Mouse (Mus musculus) mouse embryonic stem cell (cell line): ENCODE results near the gene Zyg11a.

Experiments used
- in situ Hi-C, 2 experiments: fragments of 300-500 bp; cut with MboI; formaldehyde crosslinking; loops; 1 replicate in 1 of 2; 3 replicates in 1 of 2; pipeline ENCODE4 v1.14.3; 2019 to 2020; ENCODE audit warnings: low sequenced_read_pairs in 2 of 2, low pct_unique_long_range_greater_than_20kb in 1 of 2, mixed read lengths in 1 of 2; ENCODE audit not compliant: unreplicated experiment in 1 of 2

The Zyg11a gene

DNA sequence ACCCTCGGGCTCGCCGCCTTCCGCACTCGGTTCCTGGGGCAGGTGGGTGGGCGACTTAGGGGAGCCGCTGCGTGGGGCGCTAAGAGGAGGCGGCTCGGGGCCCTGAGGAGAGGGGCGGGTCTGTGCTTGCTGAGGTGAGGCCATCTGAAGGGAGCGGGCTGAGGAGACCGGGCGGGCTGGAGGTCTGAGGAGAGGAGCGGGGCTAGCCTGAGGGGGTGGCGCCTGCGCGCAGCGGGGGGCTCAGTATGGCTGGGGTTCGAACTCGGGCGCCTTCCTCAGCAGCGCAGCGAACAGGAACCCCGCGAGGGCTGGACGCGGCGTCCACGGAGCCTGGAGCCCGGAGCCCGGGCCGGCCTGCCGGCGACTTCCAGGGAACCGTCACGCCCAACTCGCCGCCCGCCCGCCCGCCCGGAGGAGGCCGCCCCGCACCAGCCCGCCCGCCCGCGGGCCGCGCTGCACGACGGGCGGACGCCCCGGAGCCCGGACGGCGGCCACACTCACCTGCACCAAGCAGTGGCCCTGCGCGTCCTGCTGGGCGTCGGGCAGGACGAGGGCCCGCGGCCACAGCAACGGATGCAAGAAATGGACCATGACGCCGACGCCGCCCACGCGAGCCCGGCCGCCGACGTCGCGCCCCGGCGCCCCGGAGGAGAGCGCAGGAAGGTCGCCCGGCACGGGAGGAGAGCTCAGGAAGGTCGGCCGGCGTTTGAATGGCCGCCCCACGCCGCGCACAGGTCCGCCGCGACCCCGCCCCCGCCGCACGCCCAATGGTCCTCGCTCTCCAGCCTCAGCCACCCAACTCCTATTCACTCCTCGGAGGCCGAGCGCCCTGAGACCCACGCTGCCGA is at the start of gene Zyg11a:
Gene Zyg11a, minus strand, starts transcription at position 717 of the 848 bp plus-strand sequence.
- in situ Hi-C loops, result no loop called here

DNA sequence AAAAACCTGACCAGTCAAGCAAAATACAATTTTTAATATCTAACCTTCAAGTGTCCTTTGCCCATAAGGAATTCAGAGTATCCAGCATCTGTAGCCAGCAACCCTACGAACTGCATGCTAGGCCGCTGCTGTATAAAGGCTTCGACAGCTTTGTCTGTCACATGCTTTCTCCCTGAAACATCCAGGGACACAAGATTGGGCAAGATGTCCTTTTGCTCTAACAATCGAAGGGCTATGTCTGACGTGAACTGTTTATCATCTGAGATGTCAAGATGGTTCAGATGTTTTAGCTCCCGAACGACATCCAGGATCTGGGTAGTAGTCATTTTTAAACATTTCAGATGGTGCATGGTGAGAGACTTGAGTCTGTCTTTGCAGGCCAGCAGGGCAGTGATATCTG is 47.9 kb upstream of the Zyg11a start:
- in situ Hi-C loops, result no loop called here

DNA sequence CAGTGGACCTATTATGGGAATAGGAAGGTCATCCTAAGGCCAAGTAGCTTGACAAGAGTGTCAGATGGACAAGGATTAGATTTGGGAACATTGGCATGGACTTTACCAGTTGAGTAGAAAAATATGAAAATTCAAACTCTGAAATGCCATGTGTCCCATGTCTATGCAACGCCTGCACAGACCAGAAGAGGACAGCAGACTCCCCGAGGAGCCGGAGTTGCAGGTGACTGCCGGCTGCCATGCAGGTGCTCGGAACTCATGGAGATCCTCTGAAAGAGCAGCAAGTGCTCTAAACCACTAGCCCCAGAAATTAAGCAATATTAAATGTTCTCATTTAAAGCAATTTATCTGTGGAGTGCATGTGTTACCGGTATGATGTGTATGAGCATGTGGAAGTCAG is 35.5 kb upstream of the Zyg11a start:
- in situ Hi-C loops, result no loop called here

DNA sequence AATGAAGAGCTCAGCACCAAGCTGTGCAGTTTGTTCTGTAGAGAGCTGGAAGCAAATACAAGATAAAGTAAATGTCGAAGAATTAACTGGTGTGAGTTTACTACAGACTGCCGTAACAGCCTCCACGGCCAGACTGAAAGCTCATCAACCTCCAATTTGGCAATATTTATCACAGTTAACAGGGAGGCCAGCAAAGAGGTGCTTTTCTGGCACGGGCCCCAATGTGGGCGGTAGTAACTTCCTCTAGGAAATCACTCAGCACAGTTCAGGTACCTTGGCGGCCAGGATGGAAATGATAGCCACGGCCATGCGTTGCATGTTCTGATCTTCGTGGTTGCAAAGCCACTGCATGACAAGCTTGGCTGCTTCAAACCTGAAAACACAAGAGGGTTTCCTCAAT is 32.7 kb upstream of the Zyg11a start:
- in situ Hi-C loops, result no loop called here

DNA sequence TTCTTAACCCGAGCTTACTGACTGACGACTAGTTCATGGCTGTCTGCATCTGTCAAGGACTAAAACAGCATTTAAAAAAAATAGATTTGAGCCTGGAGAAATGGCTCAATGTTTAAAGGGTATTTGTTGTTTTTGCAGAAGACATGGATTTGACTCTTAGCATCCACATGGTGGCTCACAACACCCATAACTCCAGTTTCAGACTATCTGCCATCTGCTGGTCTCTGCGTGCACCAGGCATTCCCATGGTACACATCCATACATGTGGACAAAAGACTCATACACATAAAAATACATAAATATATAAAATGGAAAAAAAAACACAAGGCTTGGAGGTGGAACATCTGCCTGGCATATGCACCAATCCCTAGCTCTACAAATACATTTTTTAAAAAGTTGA is 31.5 kb upstream of the Zyg11a start:
- in situ Hi-C loops, result no loop called here

DNA sequence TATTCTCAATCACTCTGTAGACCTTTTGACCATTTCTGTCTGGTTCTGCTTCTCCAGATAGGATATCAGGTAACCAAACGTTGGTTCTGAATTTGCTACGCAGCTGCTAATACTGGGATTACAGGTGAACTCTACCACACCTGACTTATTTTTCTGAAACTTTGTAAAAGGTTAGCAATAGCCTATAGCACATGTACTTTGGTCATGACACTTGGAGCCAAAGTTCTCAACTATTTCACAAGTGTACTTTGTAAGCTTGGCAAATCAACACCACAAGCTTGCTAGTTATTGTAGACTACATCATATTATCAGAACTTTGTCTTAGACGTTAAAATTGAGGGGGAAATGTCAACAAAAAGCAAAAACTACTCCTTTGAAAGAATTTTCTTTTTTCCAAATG is 15.8 kb upstream of the Zyg11a start:
- in situ Hi-C loops, result no loop called here

DNA sequence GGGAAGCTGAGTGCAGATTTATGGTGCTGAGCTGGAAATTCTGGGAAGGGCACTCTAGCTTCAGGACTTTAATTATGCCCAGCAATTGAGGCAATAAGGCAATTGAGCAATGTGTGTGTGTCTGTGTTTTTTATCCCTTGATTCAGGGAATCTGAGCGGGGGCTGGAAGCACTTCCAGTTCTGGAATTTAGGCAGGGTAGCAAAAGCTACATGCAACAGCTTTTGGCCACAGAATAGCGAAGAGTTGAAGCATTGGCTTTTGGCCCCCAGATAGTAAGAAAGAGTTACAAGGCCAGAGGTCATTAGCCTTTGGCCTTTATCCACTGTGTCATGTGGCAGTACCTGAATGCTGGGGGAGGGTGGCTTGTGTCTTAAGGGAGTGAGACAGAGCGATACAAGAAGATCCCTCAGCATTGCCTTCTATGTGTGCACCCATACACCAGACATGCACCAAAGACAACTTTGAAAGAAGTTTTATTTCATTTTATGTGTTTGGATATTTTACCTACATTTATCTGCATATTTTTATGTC is 7.6 kb upstream of the Zyg11a start:
- in situ Hi-C loops, result no loop called here

DNA sequence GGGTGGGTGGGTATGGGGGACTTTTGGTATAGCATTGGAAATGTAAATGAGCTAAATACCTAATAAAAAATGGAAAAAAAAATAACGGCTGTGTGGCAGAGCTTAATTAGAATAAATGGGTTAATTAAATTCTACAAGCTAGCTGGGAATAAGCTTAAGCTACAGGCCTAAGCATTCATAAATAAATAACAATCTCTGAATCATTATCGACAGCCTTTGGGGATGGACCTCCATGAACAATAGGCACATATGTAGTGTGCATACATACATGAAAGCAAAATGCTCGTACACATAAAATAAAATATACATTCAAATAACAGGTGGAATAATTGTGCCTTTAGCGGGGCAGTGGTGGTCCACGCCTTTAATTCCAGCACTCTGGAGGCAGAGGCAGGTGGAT is 4.7 kb upstream of the Zyg11a start:
- in situ Hi-C loops, result no loop called here

DNA sequence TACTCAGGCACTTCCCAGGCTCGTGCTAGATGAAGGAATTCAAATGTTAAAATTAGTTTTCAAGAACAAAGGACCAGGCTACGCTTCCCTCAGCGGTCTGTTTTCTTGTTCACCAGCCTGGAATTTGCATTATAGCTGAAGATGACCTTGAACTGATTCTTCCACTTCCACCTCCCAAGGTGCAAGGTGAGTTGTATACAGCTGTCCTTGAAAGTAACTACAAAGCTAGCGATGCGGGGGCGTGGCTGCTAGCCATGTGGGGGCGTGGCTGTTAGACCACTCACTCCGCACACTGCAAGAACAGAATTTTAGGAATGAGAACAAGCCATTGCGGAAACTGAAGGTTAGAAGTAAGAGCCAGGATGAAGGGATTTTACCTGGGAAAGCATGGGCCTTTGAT is 1.2 kb upstream of the Zyg11a start:
- in situ Hi-C loops, result no loop called here

DNA sequence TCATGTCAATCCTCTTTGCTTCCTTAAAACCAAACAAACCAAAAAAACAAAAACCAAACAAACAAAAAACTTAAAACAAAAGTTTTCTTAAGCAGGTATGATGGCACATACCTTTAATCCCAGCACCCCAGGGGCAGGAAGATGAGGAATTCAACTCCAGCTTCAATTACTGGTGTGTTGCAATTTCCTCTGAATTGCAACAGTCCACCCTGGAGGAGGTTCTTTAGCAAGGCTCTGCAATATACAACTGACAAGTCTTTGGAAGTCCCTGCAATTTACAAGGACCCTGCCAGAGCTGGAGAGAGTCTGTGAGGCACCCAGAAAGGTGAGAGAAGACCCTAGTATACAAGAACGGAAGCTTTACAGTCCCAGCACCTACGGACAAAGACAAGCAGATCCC is 4.8 kb downstream of the Zyg11a start:
- in situ Hi-C loops, result no loop called here

DNA sequence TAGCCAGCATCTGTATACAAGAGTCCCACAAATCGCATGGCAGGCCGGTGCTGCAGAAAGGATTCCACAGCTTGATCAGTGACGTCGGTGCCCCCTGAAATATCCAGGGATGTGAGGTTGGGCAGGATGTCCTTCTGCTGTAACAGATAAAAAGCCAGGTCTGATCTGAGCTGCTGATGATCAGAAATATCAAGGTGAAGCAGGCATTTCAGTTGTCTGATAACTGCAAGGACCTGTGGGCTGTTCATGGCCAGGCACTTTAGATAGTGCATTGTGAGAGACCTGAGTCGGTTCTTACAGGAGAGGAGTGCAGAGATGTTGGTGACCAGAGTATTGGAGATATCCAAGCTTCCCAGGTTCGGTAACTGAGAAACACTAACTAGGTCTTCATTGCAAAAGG is 13.2 kb downstream of the Zyg11a start:
- in situ Hi-C loops, result no loop called here

DNA sequence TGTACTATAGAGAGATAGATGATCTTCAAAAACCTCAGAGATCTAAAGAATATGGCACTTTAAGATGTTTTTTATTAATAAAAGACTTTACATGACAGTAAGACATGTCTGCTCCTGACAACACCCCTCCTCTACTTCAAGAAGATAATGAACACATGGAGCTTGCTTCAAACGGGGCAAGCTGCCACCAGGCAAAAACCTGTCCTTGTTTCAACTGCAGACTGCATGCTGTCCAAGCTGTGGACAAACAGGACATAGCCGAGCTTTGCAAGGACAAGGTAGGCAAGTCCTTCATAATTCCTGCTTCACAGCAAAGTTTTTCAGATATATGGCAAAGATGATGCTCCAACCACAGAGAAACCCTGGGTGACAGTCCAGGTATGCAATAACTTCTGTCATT is 18.6 kb downstream of the Zyg11a start:
- in situ Hi-C loops, result no loop called here

DNA sequence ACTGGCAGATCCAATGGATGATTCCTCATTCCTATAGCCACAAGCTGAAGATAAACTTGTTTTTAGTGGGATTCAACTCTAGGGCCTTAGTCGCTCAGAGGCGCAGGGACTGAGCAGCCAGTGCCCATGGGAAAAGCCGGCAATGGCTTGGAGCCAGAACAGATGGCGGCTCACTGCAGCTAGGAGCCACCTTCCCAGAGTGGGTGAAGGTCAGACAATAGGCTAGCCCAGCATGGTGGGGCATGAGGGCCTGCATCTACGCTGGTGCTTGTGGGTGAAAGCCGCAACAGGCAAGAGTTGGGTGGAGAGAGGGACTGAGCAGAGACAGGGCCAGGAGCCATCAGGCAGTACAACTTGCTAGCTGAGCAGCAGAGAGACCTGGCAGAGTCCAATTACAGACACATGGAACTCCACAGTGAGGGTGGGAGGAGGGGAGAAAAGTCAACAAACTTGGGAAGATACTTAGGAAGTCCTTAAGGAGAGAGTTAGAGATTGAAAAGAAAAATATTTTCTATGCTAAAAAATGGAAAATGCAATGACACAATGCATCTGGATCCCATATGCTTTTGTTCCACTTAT is 21.5 kb downstream of the Zyg11a start:
- in situ Hi-C loops, result no loop called here

DNA sequence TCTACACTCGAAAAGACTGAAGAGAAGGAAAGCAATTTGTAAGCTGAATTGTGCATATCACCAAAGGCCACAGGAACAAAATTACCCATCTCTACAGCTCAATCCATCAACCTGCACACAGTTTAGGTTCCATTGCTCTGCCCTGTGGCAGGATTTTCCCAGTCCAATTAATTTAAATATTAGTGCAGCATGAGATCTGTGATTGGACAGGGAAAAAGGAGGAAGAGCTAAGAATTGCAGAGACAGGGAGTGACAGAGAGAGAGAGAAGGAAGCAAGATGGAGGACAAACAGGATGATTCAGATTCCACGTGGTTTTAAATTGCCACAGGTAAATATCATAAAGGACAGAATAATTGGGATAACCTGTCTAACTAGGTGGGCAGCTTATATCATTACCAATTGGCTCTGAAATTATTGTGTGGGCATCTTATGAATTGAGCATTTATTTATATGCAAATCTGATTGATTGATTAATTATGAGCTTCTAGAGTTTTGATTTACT is 25.0 kb downstream of the Zyg11a start:
- in situ Hi-C loops, result no loop called here

DNA sequence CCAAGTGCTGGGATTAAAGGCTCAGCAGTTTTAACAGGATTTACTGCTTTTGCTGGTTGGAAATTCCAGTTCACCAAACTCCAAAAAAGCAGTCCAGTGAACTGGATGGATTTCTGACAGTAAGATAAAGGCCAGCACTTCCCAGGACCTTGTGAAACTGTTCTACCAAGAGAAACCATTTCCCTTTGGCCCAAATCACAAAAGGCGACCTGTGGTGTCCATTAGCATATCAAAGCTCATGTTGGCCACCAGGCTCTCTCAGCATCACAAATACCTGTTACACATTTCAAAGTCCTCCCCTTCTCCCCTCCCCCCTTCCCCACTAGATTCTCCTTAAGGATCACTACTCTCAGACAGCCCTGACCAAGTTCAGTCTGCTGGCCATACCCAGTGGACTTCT is 35.6 kb downstream of the Zyg11a start:
- in situ Hi-C loops, result no loop called here

DNA sequence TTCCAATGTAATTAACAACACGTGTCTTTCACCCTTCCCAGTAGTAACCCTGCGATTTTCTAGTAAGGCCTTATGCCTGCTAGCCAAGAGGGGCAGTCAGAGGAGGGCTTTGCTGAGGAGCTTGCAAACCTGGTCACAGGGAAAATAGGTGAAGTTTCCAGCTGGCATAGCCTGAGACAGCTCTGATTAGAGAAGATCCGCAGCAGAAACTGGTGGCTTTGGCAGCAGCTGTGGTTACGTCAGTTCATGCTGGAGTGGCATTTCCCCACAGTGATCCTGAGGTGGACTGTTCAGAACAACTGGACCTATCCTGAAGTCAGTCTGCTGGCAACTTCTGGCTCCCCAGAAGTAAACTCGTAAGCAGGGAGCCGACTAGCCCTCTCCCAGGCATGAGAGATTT is 49.8 kb downstream of the Zyg11a start:
- in situ Hi-C loops, result no loop called here

DNA sequence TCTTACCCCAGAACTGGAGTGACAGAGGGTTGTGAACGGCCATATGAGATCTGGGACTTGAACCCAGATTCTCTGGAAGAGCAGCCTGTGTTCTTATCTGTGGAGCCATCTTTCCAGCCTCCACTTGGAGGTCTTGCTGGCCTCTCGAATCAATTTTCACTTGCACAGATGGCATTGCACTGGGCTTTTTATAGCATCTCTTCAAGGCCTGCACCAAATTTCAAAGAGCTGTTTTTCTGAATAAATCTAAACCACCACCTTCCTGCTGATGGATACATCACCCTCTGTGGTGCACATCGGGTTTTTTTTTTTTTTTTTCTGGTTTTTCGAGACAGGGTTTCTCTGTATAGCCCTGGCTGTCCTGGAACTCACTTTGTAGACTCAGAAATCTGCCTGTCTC is 51.0 kb downstream of the Zyg11a start:
- in situ Hi-C loops, result no loop called here

DNA sequence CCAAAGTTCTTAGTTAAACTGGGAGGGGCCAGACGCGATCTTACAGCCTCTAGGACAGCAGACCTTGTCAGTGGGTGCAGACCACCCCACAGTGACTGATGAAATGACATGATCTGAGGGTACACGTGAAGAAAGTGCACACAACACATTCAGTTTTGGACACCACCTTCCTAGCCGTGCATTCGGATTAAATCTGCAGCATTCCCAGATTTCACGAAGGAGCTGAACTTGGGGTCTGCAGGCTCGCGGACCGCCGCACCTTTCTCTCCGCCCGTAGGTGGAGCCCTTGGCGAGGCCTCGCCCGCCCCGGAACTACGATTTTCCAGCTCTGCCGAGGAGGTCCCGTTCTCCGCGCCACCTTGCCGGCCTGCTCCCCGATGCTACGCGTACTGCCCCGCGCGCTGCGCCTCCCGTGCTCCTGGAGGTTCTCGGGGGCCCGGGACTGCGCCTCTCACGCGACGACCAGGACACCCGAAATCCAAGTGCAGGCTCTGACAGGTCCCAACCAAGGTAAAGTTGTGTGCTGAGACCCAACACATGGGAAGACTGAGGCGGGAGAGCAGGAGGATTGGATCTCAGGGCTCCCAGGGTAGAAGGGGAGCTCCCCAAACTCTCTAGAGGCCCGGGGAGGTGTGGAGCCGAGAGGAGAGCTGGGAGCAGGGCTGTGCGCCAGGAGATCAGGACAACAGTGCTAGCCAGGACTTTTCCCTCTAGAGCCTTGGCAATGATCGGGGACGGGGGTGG is 52.5 kb downstream of the Zyg11a start, which contains the start of gene Echdc2:
Gene Echdc2, plus strand, starts transcription at position 286 of the 744 bp plus-strand sequence.
- in situ Hi-C loops, result no loop called here

DNA sequence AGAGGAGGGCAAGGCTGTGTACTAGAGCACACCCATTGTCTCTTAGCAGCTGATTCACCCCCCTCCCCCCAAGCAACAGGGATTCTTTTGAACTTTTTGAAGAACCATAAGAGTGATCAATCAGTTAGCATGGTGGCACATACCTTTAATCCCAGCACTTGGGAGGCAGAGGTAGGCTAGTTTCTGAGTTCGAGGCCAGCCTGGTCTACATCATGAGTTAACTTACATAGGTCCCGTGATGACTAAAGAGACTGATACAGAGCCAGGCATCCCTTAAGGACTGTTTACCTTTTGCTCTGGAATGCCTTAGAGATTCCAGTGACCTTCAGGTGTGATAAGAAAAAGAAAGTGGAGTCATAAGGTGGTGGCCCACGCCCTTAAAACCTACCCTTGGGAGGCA is 54.6 kb downstream of the Zyg11a start:
- in situ Hi-C loops, result no loop called here
